Mouse (Mus musculus) small intestine, adult 2 months (tissue): ENCODE measurements around the gene Mettl18.

Source experiments
- CTCF ChIP-seq: fragments of 200-500 bp; IDR thresholded peaks from 2 replicates; pipeline ENCODE4 v1.5.1; 2012; ENCODE audit warnings: low read depth, mild to moderate bottlenecking, control low read depth, inconsistent platforms, low read length, moderate library complexity, mixed read lengths; ENCODE audit not compliant: insufficient replicate concordance, insufficient read length; ENCODE audit errors: extremely low read depth
- POLR2A ChIP-seq: fragments of 200-500 bp; IDR thresholded peaks from 2 replicates; pipeline ENCODE4 v1.6.1; 2012; ENCODE audit warnings: low read depth, mild to moderate bottlenecking, control low read depth, inconsistent platforms, low read length, moderate library complexity

GRCm38 (mm10) chr1:163994721-163995608 lies at the start of gene Mettl18, which contains the start of gene BC055324:
- TF ChIP-seq CTCF = 0 out of 2 replicates have a peak, but pooled peaks have one; percentile 29
- 0 out of 2 replicates have a peak, but pooled peaks have one; percentile 41 for TF ChIP-seq POLR2A
